Mouse (Mus musculus) ES-E14 (cell line): ENCODE data around the gene Ttc3. TPM values are rescaled to one million over a fixed set of nuclear protein-coding genes. Genes with fewer than 3 reads are reported as not detected.
"Not testable (repeated sequence)": the region's sequence is repeated elsewhere in the genome, so short reads cannot be mapped to it uniquely, and the experiment has no call there.

Experiments
- DNase-seq: peaks from one replicate; pipeline ENCODE4 v3.0.0-alpha.2; 2013; ENCODE audit warnings: low read depth, low spot score
- H3K27ac ChIP-seq: 2 replicates; pipeline ENCODE4 v1.5.1; 2012; ENCODE audit warnings: low read depth, mild to moderate bottlenecking, low read length, moderate library complexity, mixed read lengths; ENCODE audit not compliant: poor library complexity, insufficient read depth, severe bottlenecking
- H3K36me3 ChIP-seq: 2 replicates; pipeline ENCODE4 v1.6.1; 2012; ENCODE audit warnings: mild to moderate bottlenecking, low read length, moderate library complexity, mixed read lengths; ENCODE audit not compliant: control insufficient read depth, poor library complexity, insufficient read depth, severe bottlenecking
- H3K4me1 ChIP-seq, 2 experiments: fragments of 150-350 bp in 1 of 2; sonication (generic) in 1 of 2; 2 replicates each; pipeline ENCODE4 v1.6.1; 2012; ENCODE audit warnings: low read length in 2 of 2, mild to moderate bottlenecking in 1 of 2, mixed read lengths in 1 of 2; ENCODE audit not compliant: control insufficient read depth in 2 of 2, insufficient read depth in 2 of 2, poor library complexity in 1 of 2
- H3K4me3 ChIP-seq, 2 experiments: fragments of 150-350 bp in 1 of 2; sonication (generic) in 1 of 2; 2 replicates each; pipeline ENCODE4 v1.5.1; 2012; ENCODE audit warnings: low read length in 2 of 2, low read depth in 1 of 2, mild to moderate bottlenecking in 1 of 2, mixed read lengths in 1 of 2; ENCODE audit not compliant: insufficient read depth in 1 of 2, poor library complexity in 1 of 2, severe bottlenecking in 1 of 2
- H3K9ac ChIP-seq: 2 replicates; pipeline ENCODE4 v1.6.1; 2012; ENCODE audit warnings: low read depth, mild to moderate bottlenecking, low read length, mixed read lengths; ENCODE audit not compliant: poor library complexity, insufficient read depth, severe bottlenecking
- H3K9me3 ChIP-seq: fragments of 150-350 bp; sonication (generic); 2 replicates; pipeline ENCODE4 v1.6.1; 2012; ENCODE audit warnings: low read depth, mild to moderate bottlenecking, low read length; ENCODE audit not compliant: control insufficient read depth, insufficient read depth
- CHD2 ChIP-seq: IDR thresholded peaks from 2 replicates; pipeline ENCODE4 v1.6.1; 2014; ENCODE audit warnings: mild to moderate bottlenecking, low read depth, low read length, inconsistent platforms
- HCFC1 ChIP-seq: IDR thresholded peaks from 2 replicates; pipeline ENCODE4 v1.6.1; 2012; ENCODE audit warnings: low read length, inconsistent platforms, borderline replicate concordance; ENCODE audit not compliant: insufficient read depth
- MAFK ChIP-seq: IDR thresholded peaks from 2 replicates; pipeline ENCODE4 v1.6.1; 2014; ENCODE audit warnings: mild to moderate bottlenecking, low read depth, low read length, inconsistent platforms; ENCODE audit not compliant: insufficient read depth
- ZC3H11A ChIP-seq: IDR thresholded peaks from 2 replicates; pipeline ENCODE4 v1.6.1; 2012; ENCODE audit warnings: low read depth, mild to moderate bottlenecking, inconsistent platforms, low read length, borderline replicate concordance
- ZNF384 ChIP-seq: IDR thresholded peaks from 2 replicates; pipeline ENCODE4 v1.6.1; 2012; ENCODE audit warnings: low read depth, low read length, inconsistent platforms
- in situ Hi-C, 2 experiments: fragments of 600-800 bp; cut with MboI; formaldehyde crosslinking; loops; one replicate each; pipeline ENCODE4 v1.15.1; 2025; ENCODE audit warnings: low sequenced_read_pairs in 2 of 2, inconsistent platforms in 1 of 2; ENCODE audit not compliant: unreplicated experiment in 2 of 2
- total RNA-seq: library from RNA; depleted of rRNA; stranded (reverse); fragments of 300-350 nt; gene quantifications from 2 replicates; pipeline ENCODE4 v1.2.3, GENCODE M21; 2012

The Ttc3 gene
- total RNA-seq, 1 experiment: 64.2 TPM

GRCm38 (mm10) chr16:94335656-94336055 lies 34.8 kb upstream of the Ttc3 start:
- DNase-seq: no peak
- in situ Hi-C loops: no loop called here

GRCm38 (mm10) chr16:94339164-94340160 lies 31.0 kb upstream of the Ttc3 start:
- H3K4me1 ChIP-seq, H3K9me3 ChIP-seq, H3K4me3 ChIP-seq, H3K36me3 ChIP-seq, H3K27ac ChIP-seq, DNase-seq, H3K9ac ChIP-seq, in situ Hi-C loops: not testable (repeated sequence)

More at GRCm38 (mm10) chr16:94335656-94336055, 34.8 kb upstream of the Ttc3 start:
- H3K4me1 ChIP-seq: no peaks in the 10 kb centered on the region
- no peaks in the 10 kb centered on the region for H3K36me3 ChIP-seq
- H3K9ac ChIP-seq: no peak overlapping the region
- H3K4me3 ChIP-seq: no peak overlapping the region
- TF ChIP-seq MAFK (no peak), ZC3H11A (no peak), ZNF384 (no peak), HCFC1 (no peak), CHD2 (no peak)
- H3K9me3 ChIP-seq: no peaks in the 10 kb centered on the region
- H3K27ac ChIP-seq: no peak overlapping the region

GRCm38 (mm10) chr16:94345733-94346132 lies 24.7 kb upstream of the Ttc3 start:
- no peak overlapping the region for H3K27ac ChIP-seq
- no peaks in the 10 kb centered on the region for H3K4me1 ChIP-seq
- TF ChIP-seq MAFK (peak; percentile 59; the same call in 1 of the 2 replicates), HCFC1 (no peak)
- no peak overlapping the region for H3K4me3 ChIP-seq
- no peak for DNase-seq
- no peak overlapping the region for H3K9ac ChIP-seq
- H3K36me3 ChIP-seq: no peaks in the 10 kb centered on the region
- no peaks in the 10 kb centered on the region for H3K9me3 ChIP-seq
- in situ Hi-C loops: no loop called here

GRCm38 (mm10) chr16:94347080-94347731 lies 23.2 kb upstream of the Ttc3 start:
- H3K9ac ChIP-seq: no peak overlapping the region
- no peak overlapping the region for H3K27ac ChIP-seq
- no peaks in the 10 kb centered on the region for H3K4me1 ChIP-seq
- DNase-seq: no peak
- no peaks in the 10 kb centered on the region for H3K9me3 ChIP-seq
- no peak overlapping the region for H3K4me3 ChIP-seq
- H3K36me3 ChIP-seq: no peaks in the 10 kb centered on the region
- TF ChIP-seq ZNF384 (no peak), HCFC1 (no peak), ZC3H11A (no peak), MAFK (no peak), CHD2 (no peak)
- in situ Hi-C loops: no loop called here
